Mouse (Mus musculus): ENCODE measurements around the gene Lyrm9.

Lyrm9 gene

GRCm38 (mm10) chr11:78826442-78827013 is at the start of gene Lyrm9:
Gene Lyrm9, plus strand, starts transcription at chr11:78826584.
- DNase-seq: peak; percentile 95

- no peak for DNase-seq
Measured at GRCm38 (mm10) chr11:78777851-78778680, 48.3 kb upstream of the Lyrm9 start.

GRCm38 (mm10) chr11:78780002-78780401 is 46.4 kb upstream of the Lyrm9 start:
- DNase-seq: no peak

DNA sequence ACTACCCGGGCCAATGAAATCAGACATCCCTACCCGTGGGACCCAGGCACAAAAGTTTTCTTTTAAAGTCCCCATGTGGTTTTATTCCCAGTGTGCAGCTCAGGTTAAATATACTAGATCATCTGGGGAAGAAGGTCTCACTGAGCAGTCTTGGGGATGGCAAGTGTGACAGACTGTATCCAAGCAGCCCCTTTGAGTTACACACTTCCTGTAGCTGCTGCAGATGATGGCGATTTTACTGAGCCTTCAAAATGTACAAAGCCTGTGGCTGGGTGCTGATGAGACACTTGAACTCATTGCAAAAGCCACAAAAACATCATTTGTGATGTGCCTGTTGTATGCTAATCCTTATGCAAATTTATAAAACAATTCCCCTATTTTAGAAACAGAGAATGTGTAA is 45.8 kb upstream of the Lyrm9 start:
- no peak for DNase-seq

GRCm38 (mm10) chr11:78782326-78782725 is 44.1 kb upstream of the Lyrm9 start:
- DNase-seq: no peak

GRCm38 (mm10) chr11:78782791-78783347 is 43.5 kb upstream of the Lyrm9 start:
- no peak for DNase-seq

DNA sequence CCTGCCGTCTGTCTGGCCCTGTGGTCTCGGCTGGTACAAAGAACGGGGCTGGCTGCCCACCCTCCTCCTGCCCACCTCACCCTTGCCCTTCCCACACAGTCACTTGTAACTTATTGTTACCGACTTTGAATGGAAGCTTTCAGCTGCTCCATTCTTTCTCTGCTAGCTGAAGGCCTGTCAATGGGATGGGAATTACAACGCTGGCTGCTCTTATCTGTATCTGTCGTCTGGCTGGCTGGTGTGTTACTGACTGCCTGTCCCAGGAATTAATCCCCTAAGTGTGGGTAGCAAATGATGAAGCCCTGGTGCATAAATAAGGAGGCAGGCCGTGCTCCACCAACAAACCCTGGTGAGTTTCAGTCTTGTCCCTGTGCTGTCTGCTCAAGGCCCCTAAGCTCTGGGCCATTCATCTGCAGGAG is 40.4 kb upstream of the Lyrm9 start:
- DNase-seq: no peak

DNA sequence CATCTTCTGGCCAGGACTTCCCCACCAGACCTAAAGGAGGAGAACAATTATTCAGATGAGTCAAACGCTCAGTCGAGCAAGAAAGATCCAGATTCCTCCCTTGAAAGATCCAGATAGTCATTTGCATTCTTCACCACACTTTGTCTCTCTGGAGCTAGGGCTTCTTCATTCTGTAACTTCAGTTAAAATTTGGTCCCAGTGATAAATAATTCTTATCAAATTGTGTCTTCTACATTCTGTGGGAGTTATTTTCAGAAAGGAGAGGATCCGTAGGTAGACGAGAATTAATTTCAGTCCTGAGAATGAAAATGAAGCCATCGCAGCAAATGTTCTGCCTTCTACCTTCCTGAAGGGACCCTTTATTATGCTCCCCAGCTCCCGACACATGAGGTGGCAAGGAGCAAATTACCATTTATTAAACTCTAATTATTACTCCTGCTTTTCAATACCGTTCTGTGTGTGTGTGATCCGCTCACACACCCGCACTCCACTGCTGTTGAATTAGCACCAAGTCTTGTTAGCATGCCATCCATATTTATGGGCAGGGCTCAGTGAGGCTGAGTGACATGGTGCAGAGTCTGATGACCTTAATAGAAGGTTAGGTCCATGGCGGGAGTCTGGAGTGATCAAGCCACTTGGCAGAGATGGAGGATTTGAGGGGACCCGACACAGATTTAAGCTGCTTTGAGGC is 36.9 kb upstream of the Lyrm9 start:
- DNase-seq: no peak

DNA sequence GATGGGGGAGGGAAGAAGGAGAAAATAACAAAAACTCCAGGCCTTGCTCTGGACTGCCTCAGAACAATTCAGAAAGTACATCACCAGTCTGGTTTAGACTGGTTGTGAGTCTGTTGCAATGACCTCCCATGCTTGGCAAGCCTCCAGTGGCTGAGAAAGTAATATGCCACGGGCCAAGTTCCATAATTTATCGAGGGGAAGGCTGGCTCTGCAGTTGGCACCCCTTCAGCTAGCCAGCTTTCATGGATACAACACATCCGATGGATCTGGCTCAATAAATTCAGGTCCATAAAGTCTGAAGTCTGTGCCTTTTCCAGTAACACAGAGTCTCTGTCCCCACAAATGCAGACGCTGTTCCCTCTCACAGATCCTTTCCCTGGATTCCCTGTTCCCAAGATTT is 34.8 kb upstream of the Lyrm9 start:
- DNase-seq: no peak

GRCm38 (mm10) chr11:78792055-78792454 is 34.3 kb upstream of the Lyrm9 start:
- no peak for DNase-seq

DNA sequence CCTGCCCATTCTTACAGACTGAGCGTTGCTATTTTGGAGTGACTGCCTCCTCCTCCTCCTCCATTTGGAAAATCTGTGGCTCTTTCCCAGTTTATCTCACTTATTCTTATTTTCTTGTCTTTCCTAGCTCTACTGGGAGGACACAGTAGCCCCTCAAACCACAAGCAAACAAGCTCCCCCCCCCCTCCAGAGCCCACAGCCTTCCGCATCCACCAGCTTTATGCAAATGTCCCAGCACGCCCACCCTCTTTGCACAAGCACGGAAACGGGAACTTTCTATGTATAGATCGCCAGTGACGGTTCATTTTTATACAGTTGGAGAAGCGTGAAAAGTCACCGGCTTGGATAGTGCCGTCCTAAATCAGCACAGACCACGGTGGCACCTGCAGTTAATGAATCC is 33.9 kb upstream of the Lyrm9 start:
- DNase-seq: no peak

DNA sequence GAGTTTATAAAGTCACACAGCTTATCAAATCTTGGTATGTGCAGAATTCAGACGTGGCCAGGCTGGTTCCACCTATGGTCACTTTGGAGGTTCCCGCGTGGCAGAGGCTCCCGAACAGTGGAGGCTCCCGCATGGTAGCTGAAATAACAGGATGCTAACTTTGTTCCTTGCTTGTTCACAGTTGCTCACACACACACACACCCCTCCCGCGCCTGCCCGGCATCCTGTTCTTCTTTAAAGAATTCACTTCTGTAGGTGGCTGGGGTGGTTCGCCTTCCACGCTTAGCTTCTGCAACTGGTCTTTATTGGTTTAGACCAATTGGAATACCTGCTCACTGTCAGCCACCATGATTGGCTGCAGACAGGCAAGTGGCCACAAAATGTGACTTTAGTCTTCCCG is 33.3 kb upstream of the Lyrm9 start:
- no peak for DNase-seq

GRCm38 (mm10) chr11:78796072-78796729 is 30.2 kb upstream of the Lyrm9 start:
- DNase-seq: no peak

GRCm38 (mm10) chr11:78801094-78801493 is 25.3 kb upstream of the Lyrm9 start:
- no peak for DNase-seq

DNA sequence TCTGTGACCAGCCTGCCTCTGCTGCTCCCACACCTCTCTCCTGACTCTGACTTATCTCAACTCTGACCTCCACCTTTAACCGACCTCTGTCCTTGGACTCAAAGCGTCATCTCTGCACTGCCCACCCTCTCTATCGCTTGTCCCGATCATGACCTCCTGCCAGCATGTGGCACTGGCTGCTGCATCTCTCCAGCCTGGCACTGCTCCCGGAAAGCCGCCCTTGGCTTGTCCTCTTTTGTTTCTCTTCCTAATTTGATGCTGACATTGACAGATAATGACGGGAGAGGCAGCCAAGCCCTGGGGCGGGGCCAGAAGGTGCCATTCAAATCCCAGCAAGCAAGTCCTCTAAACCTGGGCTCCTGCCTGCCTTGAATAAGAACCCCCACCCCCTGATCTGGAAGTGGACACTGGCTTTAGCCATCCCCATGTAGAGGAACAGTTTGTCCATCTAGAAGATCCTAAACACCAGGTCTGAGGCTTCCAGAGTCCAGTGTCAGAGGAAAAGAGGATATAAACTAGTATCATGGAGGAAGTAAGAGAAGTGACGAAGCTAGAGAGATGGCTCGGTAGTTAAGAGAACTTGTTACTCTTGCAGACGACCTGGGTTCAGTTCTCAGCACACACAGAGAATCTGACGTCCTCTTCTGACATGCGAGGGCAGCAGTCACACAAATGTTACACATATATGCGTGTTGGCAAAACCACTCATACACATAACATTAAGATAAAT is 22.6 kb upstream of the Lyrm9 start:
- peak; percentile 54 for DNase-seq

DNA sequence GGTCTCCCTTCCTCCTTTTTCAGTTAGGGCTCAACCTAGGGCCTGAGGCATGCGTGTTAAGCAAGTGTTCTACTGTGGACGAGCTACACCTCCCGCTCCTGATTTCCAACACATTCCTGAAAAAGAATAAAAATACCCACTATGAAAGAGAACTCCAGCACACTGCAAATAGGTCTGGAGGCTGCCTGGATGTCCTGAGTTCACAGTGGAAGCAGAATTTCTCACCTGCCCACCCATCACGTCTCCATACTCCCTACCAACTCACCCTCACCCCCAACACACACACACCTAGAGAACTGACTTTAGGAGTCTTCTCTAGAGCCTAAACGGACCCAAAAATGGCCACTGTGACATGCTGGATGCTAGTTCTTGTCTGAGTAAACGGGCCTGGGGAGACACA is 21.8 kb upstream of the Lyrm9 start:
- no peak for DNase-seq

DNA sequence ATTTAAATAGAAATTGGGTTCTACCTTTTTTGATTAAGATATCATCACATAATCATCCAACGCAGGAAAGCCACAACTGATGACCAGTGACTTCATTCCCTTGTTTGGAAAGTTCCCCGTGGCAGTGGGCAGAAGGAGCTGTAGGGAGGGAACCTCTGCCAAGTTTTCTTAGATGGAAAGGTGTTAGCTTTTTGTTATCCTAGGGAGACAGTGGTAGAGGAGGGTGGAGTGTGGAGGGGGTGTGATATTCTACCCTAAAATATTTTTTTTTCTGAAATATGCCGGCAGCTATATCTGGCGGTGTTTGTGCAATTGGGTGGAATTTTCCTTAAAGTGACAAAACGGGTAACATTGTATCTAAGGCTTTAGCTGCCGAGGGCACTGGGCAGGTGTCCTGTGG is 21.2 kb upstream of the Lyrm9 start:
- DNase-seq: no peak

DNA sequence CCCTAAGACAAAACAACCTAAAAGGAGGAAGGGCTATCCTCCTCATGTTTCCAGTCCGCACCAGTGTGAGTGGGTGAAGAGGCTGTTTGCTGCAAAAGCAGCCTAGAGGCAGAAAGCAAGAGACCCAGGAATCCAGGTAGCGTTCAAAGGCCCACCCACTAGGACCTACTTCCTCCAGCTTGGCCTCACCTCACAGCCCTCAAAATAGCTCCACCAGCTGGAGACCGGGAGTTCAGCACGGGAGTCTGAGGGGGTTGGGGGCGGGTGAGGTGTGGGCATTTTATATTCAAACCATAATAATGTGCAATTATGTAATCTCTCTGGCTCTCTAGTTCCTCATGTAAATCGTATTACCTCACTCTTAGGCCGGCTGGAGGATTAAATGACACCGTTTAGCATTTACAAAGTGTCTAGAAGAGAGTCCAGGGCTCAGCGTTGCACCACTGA is 20.7 kb upstream of the Lyrm9 start:
- DNase-seq: no peak

DNA sequence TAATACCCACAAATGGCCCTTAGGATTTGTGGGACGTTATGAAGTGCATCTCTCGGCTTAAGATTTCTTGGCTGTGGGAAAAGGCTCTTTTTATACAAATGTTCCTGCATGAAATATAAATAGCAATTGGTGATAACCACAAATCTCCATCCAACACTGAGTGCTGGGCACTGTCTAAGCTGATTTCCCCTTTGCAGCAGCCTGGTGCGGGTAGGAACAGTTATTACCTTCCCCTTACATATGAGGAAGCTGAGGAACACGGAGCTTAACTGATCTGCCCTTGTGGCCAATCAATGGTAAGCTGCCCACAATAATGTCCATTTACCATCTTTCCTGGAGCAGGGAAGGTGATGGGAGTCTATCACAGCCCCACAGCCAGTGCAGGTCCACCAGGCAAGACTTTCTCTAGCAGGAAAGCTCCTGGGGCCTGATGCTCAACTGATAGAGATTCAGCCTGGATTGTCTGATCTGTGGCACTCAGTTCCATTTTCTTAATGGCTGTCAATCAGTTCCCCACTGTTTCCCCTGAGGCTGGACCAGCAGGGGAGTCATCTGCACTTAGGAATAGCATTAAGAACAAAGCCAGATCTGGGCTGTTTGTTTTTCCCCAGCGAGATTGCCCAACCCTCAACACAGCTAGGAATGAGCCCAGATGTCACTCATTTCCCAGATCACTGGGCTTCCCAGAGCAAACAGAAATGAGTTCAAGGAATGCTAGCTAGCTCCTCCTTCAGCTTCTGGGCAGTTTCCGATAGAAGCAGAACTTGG is 18.9 kb upstream of the Lyrm9 start:
- DNase-seq: no peak

DNA sequence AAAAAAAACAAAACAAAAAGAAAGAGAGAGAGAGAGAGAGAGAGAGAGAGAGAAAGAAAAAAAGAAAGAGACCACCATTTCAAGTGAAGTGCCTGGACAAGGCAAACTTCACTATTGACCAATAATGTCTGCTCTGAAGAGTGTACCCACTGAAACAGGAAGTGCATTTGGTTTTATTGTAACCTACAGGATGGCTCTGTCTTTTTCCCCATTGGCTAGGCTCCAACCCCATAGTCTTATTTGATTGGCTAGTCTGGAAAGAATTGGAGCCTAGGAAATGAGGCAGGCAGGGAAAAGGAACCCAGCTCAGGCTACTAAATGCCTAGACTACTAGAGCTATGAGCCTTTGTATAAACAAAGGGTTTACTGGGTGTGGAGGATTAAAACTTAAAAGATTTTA is 17.0 kb upstream of the Lyrm9 start:
- DNase-seq: no peak

- DNase-seq: no peak
Measured at GRCm38 (mm10) chr11:78814461-78814941, 11.9 kb upstream of the Lyrm9 start.
